8 mouse cellular contexts compared by ENCODE assay signal in the genomic region with DNA sequence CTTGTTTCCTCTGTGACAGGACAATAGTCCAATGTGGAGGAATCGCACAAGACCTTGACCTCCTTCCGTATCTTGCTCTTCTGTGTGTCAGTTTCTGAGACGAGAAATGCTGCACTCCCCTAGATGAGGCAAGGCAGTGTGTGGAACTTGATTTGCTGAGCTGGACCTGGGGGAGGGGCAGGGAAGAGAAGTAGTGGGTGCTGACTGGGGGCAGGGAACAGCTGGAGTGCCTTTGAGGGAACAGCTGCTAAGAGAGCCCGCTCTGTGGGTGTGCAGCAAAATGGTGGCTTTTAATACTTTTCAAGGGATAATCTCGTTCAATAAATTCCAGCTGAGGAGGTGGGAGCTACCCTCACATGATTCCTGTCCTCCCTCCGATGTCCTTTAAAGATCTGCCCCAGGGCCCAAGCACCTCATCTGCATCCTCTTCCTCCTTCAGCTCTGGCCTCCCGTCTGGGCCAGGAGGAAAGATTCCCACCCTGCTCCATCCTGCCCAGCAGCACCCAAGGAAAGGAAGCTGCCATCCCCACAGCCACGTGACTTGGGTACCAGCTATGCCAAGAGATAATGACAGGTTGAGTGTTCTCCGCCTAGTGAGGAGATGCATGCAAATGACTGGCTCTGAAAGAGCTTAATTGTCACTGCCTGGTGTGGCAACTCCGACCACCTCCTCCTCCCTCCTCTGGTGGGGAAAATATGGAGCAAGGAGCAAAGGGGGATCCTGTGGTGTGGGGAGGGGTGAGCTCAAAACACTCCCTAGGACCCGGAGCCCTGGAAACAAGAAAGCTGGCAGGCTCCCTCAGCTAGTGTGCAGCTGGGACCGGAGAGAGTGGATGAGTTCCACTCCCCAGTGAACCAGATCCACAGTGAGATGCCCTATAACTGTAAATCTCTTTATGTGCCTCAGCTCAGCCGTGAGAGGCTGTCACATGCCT.
DNase-seq lines count a peak whose midpoint lies in the region; ATAC-seq and TF ChIP-seq lines count a peak whose summit lies in the region.
"Had no signal": no experiment of that assay in that cellular context is flagged by ENCODE, and none has a peak within 500 bp of the region (broad histone marks: within the 10 kb centered on the region; RNA-seq: fewer than 3 reads in every experiment).

No protein-coding gene starts in this region.

- no peaks in the 10 kb centered on the region for H3K36me3 ChIP-seq in hindbrain, postnatal 0 days (ENCODE audit: insufficient read depth, low read length)
- H3K36me3 ChIP-seq in midbrain, embryonic 16.5 days (ENCODE audit: control insufficient read depth, insufficient read depth, low read length) = no peaks in the 10 kb centered on the region
- H3K36me3 ChIP-seq in lung, postnatal 0 days (ENCODE audit: insufficient read depth, low read length) = no peaks in the 10 kb centered on the region
- H3K36me3 ChIP-seq: embryonic facial prominence, embryonic 12.5 days had no signal

- peak; percentile 93 for ATAC-seq in hindbrain, postnatal 0 days
- peak; percentile 81 for ATAC-seq in midbrain, embryonic 16.5 days
- ATAC-seq in lung, postnatal 0 days = no peak

- no peak overlapping the region for H3K4me3 ChIP-seq in hindbrain, postnatal 0 days (ENCODE audit: low read length)
- H3K4me3 ChIP-seq in midbrain, embryonic 16.5 days (ENCODE audit: low read depth, low read length) = no peak overlapping the region
- no peak overlapping the region for H3K4me3 ChIP-seq in lung, postnatal 0 days (ENCODE audit: low read depth, low read length)
- H3K4me3 ChIP-seq: embryonic facial prominence, embryonic 12.5 days had no signal

- no peak; the same call in none of the 2 replicates for TF ChIP-seq CTCF in hindbrain, postnatal 0 days (IDR thresholded peaks at IDR 0.05; ENCODE audit: low read depth)
- TF ChIP-seq CTCF in lung, postnatal 0 days (IDR thresholded peaks at IDR 0.05) = no peak

- H3K27me3 ChIP-seq in hindbrain, postnatal 0 days (ENCODE audit: insufficient read depth, low read length) = no peaks in the 10 kb centered on the region
- H3K27me3 ChIP-seq in midbrain, embryonic 16.5 days (ENCODE audit: control insufficient read depth, insufficient read depth, low read depth, low read length) = no peaks in the 10 kb centered on the region
- no peaks in the 10 kb centered on the region for H3K27me3 ChIP-seq in lung, postnatal 0 days (replicated peaks; ENCODE audit: insufficient read depth, low read length)
- H3K27me3 ChIP-seq: embryonic facial prominence, embryonic 12.5 days had no signal

- DNase-seq in brain, adult 2 months (ENCODE audit: low read depth, low spot score) = peak; percentile 91
- peak; percentile 73 for DNase-seq in brain, embryonic 18.5 days (ENCODE audit: low read depth, low spot score)
- DNase-seq in hindbrain, postnatal 0 days (ENCODE audit: low spot score) = peak; percentile 83
- no peak for DNase-seq in adrenal gland, postnatal 25 days
- no peak for DNase-seq in heart, adult 18-20 months
- DNase-seq in lung, postnatal 0 days (ENCODE audit: low spot score) = no peak

- 23% methylated on average over 13 of the region's 13 CpGs for WGBS in hindbrain, postnatal 0 days
- 21% methylated on average over 13 of the region's 13 CpGs for WGBS in midbrain, embryonic 16.5 days
- WGBS in lung, postnatal 0 days = 36% methylated on average over 13 of the region's 13 CpGs

- H3K27ac ChIP-seq in hindbrain, postnatal 0 days = peak overlapping the region; percentile 79
- H3K27ac ChIP-seq in midbrain, embryonic 16.5 days (ENCODE audit: low read length) = peak overlapping the region; percentile 75
- H3K27ac ChIP-seq in lung, postnatal 0 days (ENCODE audit: low read length) = no peak overlapping the region
- H3K27ac ChIP-seq: embryonic facial prominence, embryonic 12.5 days had no signal

- H3K4me2 ChIP-seq in hindbrain, postnatal 0 days (ENCODE audit: low read depth, low read length) = no peak overlapping the region
- no peak overlapping the region for H3K4me2 ChIP-seq in midbrain, embryonic 16.5 days (ENCODE audit: low read length)
- H3K4me2 ChIP-seq in lung, postnatal 0 days (replicated peaks; ENCODE audit: low read depth, low read length) = no peak overlapping the region
- H3K4me2 ChIP-seq: embryonic facial prominence, embryonic 12.5 days had no signal

- H3K4me1 ChIP-seq in hindbrain, postnatal 0 days (ENCODE audit: insufficient read depth, low read length) = peaks cover 32% of the 10 kb centered on the region
- peaks cover 21% of the 10 kb centered on the region for H3K4me1 ChIP-seq in midbrain, embryonic 16.5 days (ENCODE audit: control insufficient read depth, insufficient read depth, low read length)
- H3K4me1 ChIP-seq in lung, postnatal 0 days (ENCODE audit: insufficient read depth, low read depth, low read length) = no peaks in the 10 kb centered on the region

- no peak for TF ChIP-seq EP300 in lung, postnatal 0 days (IDR thresholded peaks at IDR 0.05)

- H3K9ac ChIP-seq in hindbrain, postnatal 0 days (replicated peaks; ENCODE audit: low read length) = no peak overlapping the region
- 0 out of 2 replicates have a peak overlapping the region, but pooled peaks have one; percentile 20 for H3K9ac ChIP-seq in midbrain, embryonic 16.5 days (ENCODE audit: low read depth, low read length)
- H3K9ac ChIP-seq in lung, postnatal 0 days (replicated peaks; ENCODE audit: low read depth) = no peak overlapping the region
- H3K9ac ChIP-seq: embryonic facial prominence, embryonic 12.5 days had no signal

- H3K9me3 ChIP-seq in hindbrain, postnatal 0 days (ENCODE audit: low read length) = no peaks in the 10 kb centered on the region
- H3K9me3 ChIP-seq in midbrain, embryonic 16.5 days (replicated peaks; ENCODE audit: control insufficient read depth, low read length, poor library complexity, severe bottlenecking) = no peaks in the 10 kb centered on the region
- no peaks in the 10 kb centered on the region for H3K9me3 ChIP-seq in lung, postnatal 0 days (ENCODE audit: low read length)
- H3K9me3 ChIP-seq: embryonic facial prominence, embryonic 12.5 days had no signal

Comparison
In these comparisons a context has a peak if more than half of its experiments do, and no peak if none do; other contexts are left out.
1. DNase-seq: peak in brain, adult 2 months (single experiment), brain, embryonic 18.5 days (single experiment) and hindbrain, postnatal 0 days (single experiment); none in adrenal gland, postnatal 25 days (single experiment), heart, adult 18-20 months (0 of 2) and lung, postnatal 0 days (single experiment).